Mouse (Mus musculus) stomach, embryonic 14.5 days (tissue): ENCODE data around the gene Gm5089. TPM values are rescaled to one million over a fixed set of nuclear protein-coding genes. Genes with fewer than 3 reads are reported as not detected.

Source experiments
- ATAC-seq: fragments of 200-750 bp; cut with Nextera tagmentation; 2 replicates; pipeline ENCODE4 v1.8.0; 2017; ENCODE audit warnings: low read depth, moderate TSS enrichment; ENCODE audit not compliant: insufficient number of reproducible peaks, insufficient read depth, low FRiP score
- H3K27ac ChIP-seq: fragments of 300-500 bp; sonication (generic); 2 replicates; pipeline ENCODE4 v1.5.1; 2014; ENCODE audit warnings: mild to moderate bottlenecking, low read length, moderate library complexity, mixed read lengths
- H3K27me3 ChIP-seq: fragments of 300-500 bp; sonication (generic); 2 replicates; pipeline ENCODE4 v1.6.1; 2014; ENCODE audit warnings: low read length, control low read depth, mixed read lengths; ENCODE audit not compliant: control insufficient read depth, insufficient read depth
- H3K36me3 ChIP-seq: fragments of 300-500 bp; sonication (generic); 2 replicates; pipeline ENCODE4 v1.6.1; 2014; ENCODE audit warnings: mild to moderate bottlenecking, control low read depth, low read length, moderate library complexity, mixed read lengths; ENCODE audit not compliant: control insufficient read depth, insufficient read depth
- H3K4me1 ChIP-seq: fragments of 300-500 bp; sonication (generic); 2 replicates; pipeline ENCODE4 v1.6.1; 2014; ENCODE audit warnings: low read length, control low read depth, mixed read lengths; ENCODE audit not compliant: control insufficient read depth, insufficient read depth
- H3K4me2 ChIP-seq: fragments of 300-500 bp; sonication (generic); replicated peaks from 2 replicates; pipeline ENCODE4 v1.6.1; 2014; ENCODE audit warnings: low read depth, low read length, control low read depth
- H3K4me3 ChIP-seq: fragments of 300-500 bp; sonication (generic); 2 replicates; pipeline ENCODE4 v1.5.1; 2014; ENCODE audit warnings: low read depth, low read length, control low read depth
- H3K9ac ChIP-seq: fragments of 300-500 bp; sonication (generic); replicated peaks from 2 replicates; pipeline ENCODE4 v1.6.1; 2014; ENCODE audit warnings: low read depth, mild to moderate bottlenecking, control low read depth, low read length, moderate library complexity, mixed read lengths
- H3K9me3 ChIP-seq: fragments of 300-500 bp; sonication (generic); 2 replicates; pipeline ENCODE4 v1.6.1; 2016; ENCODE audit warnings: low read depth, low read length, control low read depth; ENCODE audit not compliant: control insufficient read depth
- WGBS: fragments of 180-500 bp; shearing (Covaris S2); extraction: QIAGEN DNeasy Blood & Tissue Kit; methylation state at CpG from one replicate; pipeline ENCODE4 v1.1.7; 2014; 5-methylcytosine and 5-hydroxymethylcytosine counted together
- polyA plus RNA-seq: library from polyadenylated mRNA; unstranded; fragments of >200 nt; fragmentation: Nextera tagmentation; extraction: Ambion mirVana; gene quantifications from 2 replicates; pipeline ENCODE4 v1.2.1, GENCODE M21; 2014

Gm5089 gene
- polyA plus RNA-seq, 1 experiment from 2014 or later, result not detected

DNA sequence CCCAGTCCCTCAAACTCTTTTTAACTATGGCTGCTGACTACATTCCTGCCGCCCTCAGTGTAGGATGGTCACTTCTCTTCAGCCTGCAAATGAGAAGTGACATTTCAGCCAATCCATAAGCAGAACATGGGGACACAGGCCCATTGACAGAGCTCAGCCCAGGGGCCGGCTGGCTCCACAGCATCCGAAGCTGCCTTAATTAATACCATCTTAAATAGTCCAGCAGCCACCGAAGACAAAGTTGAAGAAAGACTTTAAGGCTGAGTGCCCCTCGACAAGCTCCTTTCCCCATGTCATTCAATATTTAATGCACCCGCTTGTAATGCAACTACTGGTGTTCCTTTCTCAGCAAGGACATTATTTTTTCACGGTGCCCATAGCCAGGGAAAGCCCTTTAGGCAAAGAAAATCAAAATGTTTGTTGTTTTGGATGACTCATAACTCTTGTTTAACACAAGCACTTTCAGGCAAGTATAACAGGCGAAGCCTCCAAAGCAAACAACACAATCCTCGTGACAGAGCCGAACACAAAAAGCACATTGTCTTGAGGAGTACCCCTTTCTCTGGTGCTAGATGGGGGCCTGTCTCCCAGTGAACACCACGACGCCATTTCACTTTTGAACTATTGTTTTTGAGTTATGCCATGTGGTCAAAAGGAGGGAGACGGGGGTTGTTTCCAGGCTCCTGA, 1.9 kb upstream of the Gm5089 start:
- H3K4me2 ChIP-seq, result no peak overlapping the region
- no peak for ATAC-seq
- 45% methylated on average over 13 of the region's 13 CpGs for WGBS
- no peaks in the 10 kb centered on the region for H3K9me3 ChIP-seq
- no peak overlapping the region for H3K4me3 ChIP-seq
- H3K27ac ChIP-seq, result no peak overlapping the region
- no peaks in the 10 kb centered on the region for H3K36me3 ChIP-seq
- H3K4me1 ChIP-seq, result peaks cover 6% of the 10 kb centered on the region; the same call in 1 of the 2 replicates
- peaks cover 58% of the 10 kb centered on the region for H3K27me3 ChIP-seq
- H3K9ac ChIP-seq, result no peak overlapping the region

GRCm38 (mm10) chr14:122451551-122452145, 733 bp upstream of the Gm5089 start:
- H3K4me3 ChIP-seq, result no peak overlapping the region
- no peaks in the 10 kb centered on the region for H3K36me3 ChIP-seq
- no peak overlapping the region for H3K9ac ChIP-seq
- H3K4me2 ChIP-seq, result no peak overlapping the region
- H3K4me1 ChIP-seq, result peaks cover 6% of the 10 kb centered on the region; the same call in 1 of the 2 replicates
- H3K9me3 ChIP-seq, result no peaks in the 10 kb centered on the region
- no peak for ATAC-seq
- no peak overlapping the region for H3K27ac ChIP-seq
- H3K27me3 ChIP-seq, result peaks cover 58% of the 10 kb centered on the region
- WGBS, result 60% methylated on average over 5 of the region's 5 CpGs

DNA sequence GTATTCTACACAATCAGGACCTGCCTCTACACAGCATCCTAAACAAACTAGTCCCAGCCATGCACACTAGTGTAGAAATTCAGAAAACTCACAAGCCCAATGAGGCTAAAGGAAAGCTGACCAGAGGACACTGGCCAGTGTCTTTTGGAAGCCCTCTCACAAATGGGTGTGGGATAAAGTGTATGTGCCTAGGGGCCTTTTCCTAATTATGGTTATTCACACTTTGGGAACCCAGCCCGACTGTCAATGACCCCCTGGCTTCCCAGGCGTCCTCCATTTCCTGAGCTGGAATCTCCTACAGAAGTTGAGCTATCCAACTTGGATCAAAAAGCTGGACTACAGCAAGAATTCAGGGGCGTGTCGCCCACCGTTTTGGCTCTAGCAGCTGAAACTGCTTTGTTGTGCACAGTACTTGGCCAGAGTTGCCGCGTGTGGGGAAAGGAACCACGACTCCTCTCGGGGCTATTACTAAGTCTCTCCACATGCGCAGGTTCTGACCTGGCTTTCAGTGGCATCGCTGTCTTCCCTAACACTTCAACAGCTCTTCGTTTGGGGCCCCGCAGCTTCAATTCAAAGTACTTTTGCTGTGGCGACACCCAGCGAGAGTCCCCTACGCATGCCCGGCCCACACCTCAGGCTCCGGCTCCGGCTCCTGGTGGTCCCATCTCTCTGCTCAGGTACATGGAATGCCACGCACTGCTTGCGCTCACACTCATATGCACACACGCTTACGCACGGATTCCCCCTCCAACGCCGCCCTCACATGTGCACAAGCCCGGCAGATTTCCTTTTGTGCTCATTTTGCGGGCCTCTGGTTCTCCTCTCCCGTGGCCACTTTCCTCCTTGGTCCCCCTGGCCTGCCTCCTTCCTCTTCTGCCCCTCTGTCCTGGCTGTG, 1.1 kb downstream of the Gm5089 start:
- no peak overlapping the region for H3K9ac ChIP-seq
- peaks cover 6% of the 10 kb centered on the region; the same call in 1 of the 2 replicates for H3K4me1 ChIP-seq
- peaks cover 43% of the 10 kb centered on the region for H3K27me3 ChIP-seq
- peak overlapping the region; percentile 39 for H3K4me2 ChIP-seq
- peak overlapping the region; percentile 16 for H3K4me3 ChIP-seq
- H3K36me3 ChIP-seq, result no peaks in the 10 kb centered on the region
- H3K27ac ChIP-seq, result no peak overlapping the region
- ATAC-seq, result no peak
- H3K9me3 ChIP-seq, result no peaks in the 10 kb centered on the region
- WGBS, result 4% methylated on average over 29 of the region's 29 CpGs

- Histone ChIP-seq H3K4me1 (no peaks in the 10 kb centered on the region), H3K4me3 (no peak overlapping the region), H3K27me3 (no peaks in the 10 kb centered on the region), H3K27ac (no peak overlapping the region), H3K36me3 (no peaks in the 10 kb centered on the region), H3K4me2 (no peak overlapping the region), H3K9ac (no peak overlapping the region), H3K9me3 (no peaks in the 10 kb centered on the region)
- 69% methylated on average over 10 of the region's 10 CpGs for WGBS
- no peak for ATAC-seq
Measured at GRCm38 (mm10) chr14:122436850-122437249, 14.1 kb downstream of the Gm5089 start.

DNA sequence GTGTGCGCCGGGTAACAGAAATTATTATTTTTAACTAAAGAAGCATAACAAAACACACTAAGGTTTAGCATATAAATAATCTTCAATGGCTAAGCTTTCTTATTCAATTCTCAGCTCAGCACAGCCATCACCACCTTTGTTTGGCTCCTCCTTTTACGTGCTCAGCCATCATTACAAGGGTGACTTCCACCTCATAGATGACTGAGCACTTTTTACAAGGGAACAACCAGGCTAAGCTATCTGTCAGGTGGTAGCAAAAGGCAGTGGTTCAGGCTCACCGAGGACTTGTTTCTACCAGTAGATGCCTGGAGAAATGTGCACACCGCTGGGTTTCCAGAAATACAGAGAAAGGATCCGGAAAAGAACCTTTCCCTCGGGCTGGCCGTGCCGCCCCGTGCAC, 16.9 kb downstream of the Gm5089 start:
- H3K27ac ChIP-seq, result no peak overlapping the region
- no peak overlapping the region for H3K4me3 ChIP-seq
- H3K9me3 ChIP-seq, result no peaks in the 10 kb centered on the region
- H3K4me1 ChIP-seq, result no peaks in the 10 kb centered on the region
- H3K27me3 ChIP-seq, result no peaks in the 10 kb centered on the region
- no peak overlapping the region for H3K4me2 ChIP-seq
- 91% methylated on average over 10 of the region's 10 CpGs for WGBS
- ATAC-seq, result no peak
- no peaks in the 10 kb centered on the region for H3K36me3 ChIP-seq
- H3K9ac ChIP-seq, result no peak overlapping the region

- no peaks in the 10 kb centered on the region for H3K9me3 ChIP-seq
- H3K27ac ChIP-seq, result no peak overlapping the region
- no peaks in the 10 kb centered on the region for H3K4me1 ChIP-seq
- H3K4me2 ChIP-seq, result no peak overlapping the region
- H3K4me3 ChIP-seq, result no peak overlapping the region
- 54% methylated on average over 3 of the region's 3 CpGs for WGBS
- H3K27me3 ChIP-seq, result no peaks in the 10 kb centered on the region
- H3K36me3 ChIP-seq, result no peaks in the 10 kb centered on the region
- H3K9ac ChIP-seq, result no peak overlapping the region
- no peak for ATAC-seq
Measured at GRCm38 (mm10) chr14:122432558-122432957, 18.4 kb downstream of the Gm5089 start.

GRCm38 (mm10) chr14:122427654-122428053, 23.3 kb downstream of the Gm5089 start:
- H3K4me3 ChIP-seq, result no peak overlapping the region
- no peak for ATAC-seq
- no peaks in the 10 kb centered on the region for H3K4me1 ChIP-seq
- H3K27ac ChIP-seq, result no peak overlapping the region
- no peak overlapping the region for H3K9ac ChIP-seq
- no peaks in the 10 kb centered on the region for H3K9me3 ChIP-seq
- no peaks in the 10 kb centered on the region for H3K27me3 ChIP-seq
- H3K36me3 ChIP-seq, result no peaks in the 10 kb centered on the region
- no peak overlapping the region for H3K4me2 ChIP-seq
- WGBS, result 70% methylated on average over 3 of the region's 3 CpGs

- Histone ChIP-seq H3K9me3 (no peaks in the 10 kb centered on the region), H3K36me3 (no peaks in the 10 kb centered on the region), H3K9ac (no peak overlapping the region), H3K27ac (no peak overlapping the region), H3K4me2 (no peak overlapping the region), H3K4me1 (no peaks in the 10 kb centered on the region), H3K27me3 (no peaks in the 10 kb centered on the region), H3K4me3 (no peak overlapping the region)
- no peak for ATAC-seq
- WGBS, result 23% methylated on average over 8 of the region's 8 CpGs
Measured at GRCm38 (mm10) chr14:122427204-122427560, 23.7 kb downstream of the Gm5089 start.
